Mouse (Mus musculus) kidney, embryonic 14.5 days (tissue): ENCODE measurements at regions not wholly inside any gene's neighbourhood (a gene's known extent, or its start where the extent isn't known, plus 50 kb on each side); places are given as distances from the start of the nearest gene placed in this dataset.

Source experiments
- ATAC-seq: fragments of 200-750 bp; cut with Nextera tagmentation; 2 replicates; pipeline ENCODE4 v1.8.0; 2017; ENCODE audit warnings: moderate number of reproducible peaks, mild to moderate bottlenecking, moderate TSS enrichment, moderate library complexity; ENCODE audit not compliant: low FRiP score, low TSS enrichment
- H3K27ac ChIP-seq: fragments of 300-500 bp; sonication (generic); 2 replicates; pipeline ENCODE4 v1.5.1; 2014; ENCODE audit warnings: low read depth, mild to moderate bottlenecking, low read length, moderate library complexity, mixed read lengths
- H3K27me3 ChIP-seq: fragments of 300-500 bp; sonication (generic); 2 replicates; pipeline ENCODE4 v1.6.1; 2014; ENCODE audit warnings: mild to moderate bottlenecking, low read length; ENCODE audit not compliant: control insufficient read depth, insufficient read depth
- H3K36me3 ChIP-seq: fragments of 300-500 bp; sonication (generic); 2 replicates; pipeline ENCODE4 v1.6.1; 2014; ENCODE audit warnings: low read length, mixed read lengths; ENCODE audit not compliant: control insufficient read depth, insufficient read depth
- H3K4me1 ChIP-seq: fragments of 300-500 bp; sonication (generic); 2 replicates; pipeline ENCODE4 v1.6.1; 2014; ENCODE audit warnings: low read length, mixed read lengths; ENCODE audit not compliant: control insufficient read depth, insufficient read depth
- H3K4me2 ChIP-seq: fragments of 300-500 bp; sonication (generic); replicated peaks from 2 replicates; pipeline ENCODE4 v1.6.1; 2014; ENCODE audit warnings: low read depth, mild to moderate bottlenecking, low read length
- H3K4me3 ChIP-seq: fragments of 300-500 bp; sonication (generic); 2 replicates; pipeline ENCODE4 v1.5.1; 2014; ENCODE audit warnings: mild to moderate bottlenecking, low read length
- H3K9ac ChIP-seq: fragments of 300-500 bp; sonication (generic); 2 replicates; pipeline ENCODE4 v1.6.1; 2014; ENCODE audit warnings: low read depth, mild to moderate bottlenecking, low read length, moderate library complexity
- H3K9me3 ChIP-seq: fragments of 300-500 bp; sonication (generic); 2 replicates; pipeline ENCODE4 v1.6.1; 2016; ENCODE audit warnings: low read length; ENCODE audit not compliant: control insufficient read depth
- WGBS: fragments of 180-500 bp; shearing (Covaris S2); extraction: QIAGEN DNeasy Blood & Tissue Kit; methylation state at CpG from one replicate; pipeline ENCODE4 v1.1.7; 2014; 5-methylcytosine and 5-hydroxymethylcytosine counted together

GRCm38 (mm10) chr1:38739018-38739417 is 74.3 kb upstream of the Aff3 start:
- Histone ChIP-seq H3K36me3 (no peaks in the 10 kb centered on the region), H3K9ac (no peak overlapping the region), H3K4me1 (no peaks in the 10 kb centered on the region), H3K4me3 (no peak overlapping the region), H3K4me2 (no peak overlapping the region), H3K27me3 (no peaks in the 10 kb centered on the region), H3K27ac (no peak overlapping the region), H3K9me3 (no peaks in the 10 kb centered on the region)
- ATAC-seq, result no peak

- H3K4me2 ChIP-seq, result no peak overlapping the region
- no peak overlapping the region for H3K4me3 ChIP-seq
- peak overlapping the region; percentile 37; the same call in 1 of the 2 replicates for H3K27ac ChIP-seq
- WGBS, result 65% methylated on average over 8 of the region's 8 CpGs
- H3K9me3 ChIP-seq, result no peaks in the 10 kb centered on the region
- H3K4me1 ChIP-seq, result no peaks in the 10 kb centered on the region
- no peaks in the 10 kb centered on the region for H3K27me3 ChIP-seq
- no peak overlapping the region for H3K9ac ChIP-seq
- H3K36me3 ChIP-seq, result no peaks in the 10 kb centered on the region
- no peak for ATAC-seq
Measured at GRCm38 (mm10) chr1:38735768-38736167, 71.0 kb upstream of the Aff3 start.

GRCm38 (mm10) chr1:38733201-38733600 is 68.4 kb upstream of the Aff3 start:
- Histone ChIP-seq H3K4me3 (no peak overlapping the region), H3K27me3 (no peaks in the 10 kb centered on the region), H3K4me2 (no peak overlapping the region), H3K9me3 (no peaks in the 10 kb centered on the region), H3K36me3 (no peaks in the 10 kb centered on the region), H3K27ac (no peak overlapping the region), H3K9ac (no peak overlapping the region), H3K4me1 (no peaks in the 10 kb centered on the region)
- ATAC-seq, result no peak

- Histone ChIP-seq H3K27ac (no peak overlapping the region), H3K9ac (no peak overlapping the region), H3K36me3 (no peaks in the 10 kb centered on the region), H3K9me3 (no peaks in the 10 kb centered on the region), H3K4me2 (no peak overlapping the region), H3K4me3 (no peak overlapping the region), H3K27me3 (no peaks in the 10 kb centered on the region), H3K4me1 (no peaks in the 10 kb centered on the region)
- ATAC-seq, result no peak
- 85% methylated on average over 10 of the region's 10 CpGs for WGBS
Measured at GRCm38 (mm10) chr1:38729977-38730782, 65.4 kb upstream of the Aff3 start.

- 91% methylated on average over 9 of the region's 9 CpGs for WGBS
- no peaks in the 10 kb centered on the region for H3K27me3 ChIP-seq
Measured at GRCm38 (mm10) chr1:38725805-38726204, 61.0 kb upstream of the Aff3 start.

GRCm38 (mm10) chr1:38724631-38725030 is 59.9 kb upstream of the Aff3 start:
- no peak for ATAC-seq
- no peaks in the 10 kb centered on the region for H3K4me1 ChIP-seq
- no peak overlapping the region for H3K4me2 ChIP-seq
- no peak overlapping the region for H3K9ac ChIP-seq
- no peaks in the 10 kb centered on the region for H3K36me3 ChIP-seq
- H3K27ac ChIP-seq, result no peak overlapping the region
- WGBS, result 92% methylated on average over 14 of the region's 14 CpGs
- H3K9me3 ChIP-seq, result no peaks in the 10 kb centered on the region
- H3K4me3 ChIP-seq, result no peak overlapping the region
- H3K27me3 ChIP-seq, result no peaks in the 10 kb centered on the region

More at GRCm38 (mm10) chr1:38725805-38726204, 61.0 kb upstream of the Aff3 start:
- ATAC-seq, result no peak
- no peaks in the 10 kb centered on the region for H3K36me3 ChIP-seq
- no peak overlapping the region for H3K27ac ChIP-seq
- H3K4me2 ChIP-seq, result no peak overlapping the region
- H3K9me3 ChIP-seq, result no peaks in the 10 kb centered on the region
- no peak overlapping the region for H3K9ac ChIP-seq
- H3K4me1 ChIP-seq, result no peaks in the 10 kb centered on the region
- no peak overlapping the region for H3K4me3 ChIP-seq

- no peak overlapping the region for H3K4me3 ChIP-seq
- no peaks in the 10 kb centered on the region for H3K36me3 ChIP-seq
- H3K4me1 ChIP-seq, result no peaks in the 10 kb centered on the region
- no peak overlapping the region for H3K9ac ChIP-seq
- ATAC-seq, result no peak
- 95% methylated on average over 10 of the region's 10 CpGs for WGBS
- no peak overlapping the region for H3K27ac ChIP-seq
- no peaks in the 10 kb centered on the region for H3K27me3 ChIP-seq
- H3K9me3 ChIP-seq, result no peaks in the 10 kb centered on the region
- H3K4me2 ChIP-seq, result no peak overlapping the region
Measured at GRCm38 (mm10) chr1:38722155-38722554, 57.4 kb upstream of the Aff3 start.

- Histone ChIP-seq H3K27ac (no peak overlapping the region), H3K4me1 (no peaks in the 10 kb centered on the region), H3K4me2 (no peak overlapping the region), H3K27me3 (no peaks in the 10 kb centered on the region), H3K9ac (no peak overlapping the region), H3K36me3 (no peaks in the 10 kb centered on the region), H3K9me3 (no peaks in the 10 kb centered on the region), H3K4me3 (no peak overlapping the region)
- WGBS, result 50% methylated on average over 9 of the region's 9 CpGs
- no peak for ATAC-seq
Measured at GRCm38 (mm10) chr1:38720287-38720686, 55.5 kb upstream of the Aff3 start.

GRCm38 (mm10) chr1:38715621-38716020 is 50.9 kb upstream of the Aff3 start:
- H3K4me1 ChIP-seq, result no peaks in the 10 kb centered on the region
- H3K9me3 ChIP-seq, result no peaks in the 10 kb centered on the region
- no peak overlapping the region for H3K9ac ChIP-seq
- H3K27ac ChIP-seq, result no peak overlapping the region
- H3K27me3 ChIP-seq, result no peaks in the 10 kb centered on the region
- 68% methylated on average over 4 of the region's 4 CpGs for WGBS
- H3K4me2 ChIP-seq, result no peak overlapping the region
- H3K4me3 ChIP-seq, result no peak overlapping the region
- no peaks in the 10 kb centered on the region for H3K36me3 ChIP-seq
- no peak for ATAC-seq
